Mouse (Mus musculus) C2C12 (cell line): ENCODE results near the gene Slain2.

Source experiments
- CEBPB ChIP-seq: IDR thresholded peaks from one replicate; pipeline ENCODE4 v1.6.1; 2011; ENCODE audit warnings: low read depth, mild to moderate bottlenecking, control low read depth, moderate library complexity
- CTCF ChIP-seq: IDR thresholded peaks from one replicate; pipeline ENCODE4 v1.5.1; 2011; ENCODE audit not compliant: control insufficient read depth, insufficient read depth, insufficient read length
- FOSL1 ChIP-seq: IDR thresholded peaks from one replicate; pipeline ENCODE4 v1.8.0; 2011; ENCODE audit warnings: mild to moderate bottlenecking, low read length; ENCODE audit not compliant: poor library complexity, insufficient read depth, severe bottlenecking
- MAX ChIP-seq: IDR thresholded peaks from one replicate; pipeline ENCODE4 v1.6.1; 2011; ENCODE audit warnings: mild to moderate bottlenecking, control low read depth
- MYOD1 ChIP-seq: IDR thresholded peaks from one replicate; pipeline ENCODE4 v1.6.1; 2011; ENCODE audit warnings: low read depth; ENCODE audit not compliant: control insufficient read depth, insufficient read length
- MYOG ChIP-seq: IDR thresholded peaks from one replicate; pipeline ENCODE4 v1.6.1; 2011; ENCODE audit not compliant: control insufficient read depth, insufficient read length; ENCODE audit errors: extremely low read depth
- USF1 ChIP-seq: IDR thresholded peaks from one replicate; pipeline ENCODE4 v1.6.1; 2011; ENCODE audit warnings: low read depth, mild to moderate bottlenecking, control low read depth, moderate library complexity

DNA sequence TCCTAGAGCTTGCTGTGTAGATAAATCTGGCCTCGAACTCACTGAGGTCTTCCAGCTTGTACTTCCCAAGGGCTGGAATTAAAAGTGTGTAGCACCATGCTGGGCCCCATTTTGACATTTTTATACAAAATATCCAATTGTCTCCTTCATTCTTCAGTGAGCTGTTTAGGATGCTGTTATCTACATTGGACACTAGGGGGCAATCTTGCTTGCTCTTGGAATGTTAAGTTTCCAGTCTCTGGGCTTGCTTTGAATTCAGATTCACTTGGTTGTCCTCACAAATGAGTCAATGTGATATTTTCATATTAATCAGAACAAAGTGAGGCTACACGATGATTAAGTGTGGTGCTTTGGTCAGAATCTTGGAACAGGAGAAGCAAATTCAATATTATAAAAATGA lies 70.0 kb downstream of the Slain2 start:
- TF ChIP-seq CEBPB (no peak), CTCF (no peak), FOSL1 (no peak), MYOD1 (no peak), USF1 (no peak), MAX (no peak), MYOG (no peak)
